Mouse (Mus musculus) kidney, postnatal 25 days (tissue): ENCODE measurements around the gene Tsr1.

Experiments
- DNase-seq, 2 experiments: peaks; one replicate each; pipeline ENCODE4 v3.0.0; 2021; ENCODE audit warnings: mixed read lengths in 2 of 2

The Tsr1 gene

GRCm38 (mm10) chr11:74897678-74898516, at the start of gene Tsr1:
TSS of gene Tsr1 (plus strand) at chr11:74898071.
- peak; percentile 92 to 97 for DNase-seq

GRCm38 (mm10) chr11:74850998-74851661, 46.7 kb upstream of the Tsr1 start:
- peak; percentile 63 to 87 for DNase-seq

GRCm38 (mm10) chr11:74857756-74858155, 40.1 kb upstream of the Tsr1 start:
- no peak for DNase-seq

GRCm38 (mm10) chr11:74862129-74862528, 35.7 kb upstream of the Tsr1 start:
- DNase-seq: no peak

- no peak for DNase-seq
Observed at GRCm38 (mm10) chr11:74863471-74863870, 34.4 kb upstream of the Tsr1 start.

- DNase-seq: no peak
Observed at GRCm38 (mm10) chr11:74864421-74864820, 33.5 kb upstream of the Tsr1 start.

GRCm38 (mm10) chr11:74865252-74865651, 32.6 kb upstream of the Tsr1 start:
- DNase-seq: no peak

GRCm38 (mm10) chr11:74866640-74867039, 31.2 kb upstream of the Tsr1 start:
- peak in 1 of 2 experiments; percentile 57 for DNase-seq

- peak; percentile 47 to 80 for DNase-seq
Observed at GRCm38 (mm10) chr11:74867181-74867580, 30.7 kb upstream of the Tsr1 start.

- no peak for DNase-seq
Observed at GRCm38 (mm10) chr11:74868046-74868760, 29.7 kb upstream of the Tsr1 start.

GRCm38 (mm10) chr11:74869603-74870002, 28.3 kb upstream of the Tsr1 start:
- no peak for DNase-seq

GRCm38 (mm10) chr11:74870544-74870943, 27.3 kb upstream of the Tsr1 start:
- no peak for DNase-seq

- DNase-seq: no peak
Observed at GRCm38 (mm10) chr11:74870991-74871622, 26.8 kb upstream of the Tsr1 start.

GRCm38 (mm10) chr11:74874630-74875029, 23.2 kb upstream of the Tsr1 start:
- no peak for DNase-seq

- peak; percentile 52 to 74 for DNase-seq
Observed at GRCm38 (mm10) chr11:74876801-74877200, 21.1 kb upstream of the Tsr1 start.

- no peak for DNase-seq
Observed at GRCm38 (mm10) chr11:74880999-74881398, 16.9 kb upstream of the Tsr1 start.

- no peak for DNase-seq
Observed at GRCm38 (mm10) chr11:74881979-74882378, 15.9 kb upstream of the Tsr1 start.

GRCm38 (mm10) chr11:74883098-74883497, 14.8 kb upstream of the Tsr1 start:
- DNase-seq: no peak

GRCm38 (mm10) chr11:74894619-74895018, 3.3 kb upstream of the Tsr1 start:
- no peak for DNase-seq

- DNase-seq: peak; percentile 66 to 86
Observed at GRCm38 (mm10) chr11:74895980-74896900, 1.6 kb upstream of the Tsr1 start.

- DNase-seq: peak; percentile 77 to 88
Observed at GRCm38 (mm10) chr11:74896901-74897677, 782 bp upstream of the Tsr1 start, which contains the start of gene Sgsm2. TSS of gene Sgsm2 (minus strand) at chr11:74897060.
